8 mouse cellular contexts compared by ENCODE assay signal in genomic region chr6:90509085-90509484, GRCm38 (mm10). TPM values are rescaled to one million over a fixed set of nuclear protein-coding genes. Genes with fewer than 3 reads are reported as not detected.
DNase-seq lines count a peak whose midpoint lies in the region; ATAC-seq and TF ChIP-seq lines count a peak whose summit lies in the region.

No protein-coding gene starts in this region.

- H3K27ac ChIP-seq in cerebellum, adult 2 months (ENCODE audit: insufficient read depth, low read length) = no peak overlapping the region
- H3K27ac ChIP-seq in hindbrain, postnatal 0 days = peak overlapping the region; percentile 86

- H3K4me1 ChIP-seq in cerebellum, adult 2 months (ENCODE audit: control insufficient read depth, insufficient read depth, low read length) = peaks cover 15% of the 10 kb centered on the region
- H3K4me1 ChIP-seq in hindbrain, postnatal 0 days (ENCODE audit: insufficient read depth, low read length) = peaks cover 12% of the 10 kb centered on the region; the same call in 1 of the 2 replicates

- H3K4me3 ChIP-seq in cerebellum, adult 2 months (replicated peaks; ENCODE audit: insufficient read depth, low read depth, low read length) = no peak overlapping the region
- H3K4me3 ChIP-seq in hindbrain, postnatal 0 days (ENCODE audit: low read length) = no peak overlapping the region

- DNase-seq in cerebellum, adult 2 months = peak; percentile 49 to 60
- DNase-seq in cerebellum, adult 11 months = no peak
- peak; percentile 24 to 83 for DNase-seq in urinary bladder, postnatal 36 days (ENCODE audit: low spot score in 2 of 2)
- DNase-seq in urinary bladder, adult 2 months (ENCODE audit: low spot score) = no peak
- peak; percentile 48 for DNase-seq in hindbrain, postnatal 0 days (ENCODE audit: low spot score)
- peak; percentile 93 for DNase-seq in lung, postnatal 36 days
- no peak for DNase-seq in frontal cortex, postnatal 25 days (ENCODE audit: low spot score in 2 of 2)

- no peak overlapping the region for H3K4me2 ChIP-seq in hindbrain, postnatal 0 days (ENCODE audit: low read depth, low read length)

- H3K27me3 ChIP-seq in cerebellum, adult 2 months (ENCODE audit: control insufficient read depth, insufficient read depth, low read length) = no peaks in the 10 kb centered on the region
- no peaks in the 10 kb centered on the region for H3K27me3 ChIP-seq in hindbrain, postnatal 0 days (ENCODE audit: insufficient read depth, low read length)

- ATAC-seq in hindbrain, postnatal 0 days = peak; percentile 56; the same call in 1 of the 2 replicates
- ATAC-seq in megakaryocyte-erythroid progenitor cell, adult 5-6 weeks (replicated peaks; ENCODE audit: low FRiP score, low TSS enrichment, poor library complexity, severe bottlenecking) = no peak

- H3K36me3 ChIP-seq in hindbrain, postnatal 0 days (ENCODE audit: insufficient read depth, low read length) = no peaks in the 10 kb centered on the region

- no peak for TF ChIP-seq POLR2A in cerebellum, adult 2 months (IDR thresholded peaks at IDR 0.05; ENCODE audit: borderline replicate concordance, insufficient read depth, low read length)

- 41% methylated on average over 6 of the region's 6 CpGs for WGBS in cerebellum, adult 2 months
- WGBS in hindbrain, postnatal 0 days = 48% methylated on average over 6 of the region's 6 CpGs

- no peaks in the 10 kb centered on the region for H3K9me3 ChIP-seq in hindbrain, postnatal 0 days (ENCODE audit: low read length)

- no peak overlapping the region for H3K9ac ChIP-seq in hindbrain, postnatal 0 days (replicated peaks; ENCODE audit: low read length)

- no peak for TF ChIP-seq CTCF in cerebellum, adult 2 months (IDR thresholded peaks at IDR 0.05; ENCODE audit: borderline replicate concordance, insufficient read depth, low read depth, low read length)
- TF ChIP-seq CTCF in hindbrain, postnatal 0 days (IDR thresholded peaks at IDR 0.05; ENCODE audit: low read depth) = 0 out of 2 replicates have a peak, but pooled peaks have one; percentile 4

RNA-seq across cellular contexts. Expression of gene Aldh1l1, which starts 22.9 kb away (rescaled TPM):
- polyA plus RNA-seq in cerebellum, adult 2 months (2012; rRNA removed) = 50.1 and 56.3 TPM in 2 replicates
- 6.2 and 7.2 TPM in 2 replicates for polyA plus RNA-seq in urinary bladder, adult 2 months (2012; rRNA removed)
- total RNA-seq in hindbrain, postnatal 0 days (2014; rRNA removed) = 168 and 214 TPM in 2 replicates
- polyA plus RNA-seq in hindbrain, postnatal 0 days (2015; fragmentation: Nextera tagmentation; extraction: Ambion mirVana) = 131 and 145 TPM in 2 replicates
- total RNA-seq in megakaryocyte-erythroid progenitor cell, adult 5-6 weeks (2014; fragmentation: Nextera tagmentation) = 3.2 and 4.1 TPM in 2 replicates
- total RNA-seq in megakaryocyte-erythroid progenitor cell, adult 5-6 weeks (2017) = 4.3 and 5.3 TPM in 2 replicates

RNA-seq across cellular contexts. Expression of gene Klf15, which starts 46.7 kb away (rescaled TPM):
- polyA plus RNA-seq in cerebellum, adult 2 months (2012; rRNA removed) = 26.1 and 28.4 TPM in 2 replicates
- 15.5 and 18.5 TPM in 2 replicates for polyA plus RNA-seq in urinary bladder, adult 2 months (2012; rRNA removed)
- total RNA-seq in hindbrain, postnatal 0 days (2014; rRNA removed) = 43.2 and 56.4 TPM in 2 replicates
- polyA plus RNA-seq in hindbrain, postnatal 0 days (2015; fragmentation: Nextera tagmentation; extraction: Ambion mirVana) = 26.6 and 29.6 TPM in 2 replicates
- not detected in 2 replicates for total RNA-seq in megakaryocyte-erythroid progenitor cell, adult 5-6 weeks (2014; fragmentation: Nextera tagmentation)
- total RNA-seq in megakaryocyte-erythroid progenitor cell, adult 5-6 weeks (2017) = not detected in 2 replicates

Comparison
In these comparisons a context has a peak if more than half of its experiments do, and no peak if none do; other contexts are left out.
1. DNase-seq: peak in cerebellum, adult 2 months (2 of 2), urinary bladder, postnatal 36 days (2 of 2), hindbrain, postnatal 0 days (single experiment) and lung, postnatal 36 days (single experiment); none in cerebellum, adult 11 months (single experiment), urinary bladder, adult 2 months (single experiment) and frontal cortex, postnatal 25 days (0 of 2).